Mouse (Mus musculus) heart, embryonic 14.5 days (tissue): Measurements from ENCODE around the gene Myo9a. TPM values are rescaled to one million over a fixed set of nuclear protein-coding genes. Genes with fewer than 3 reads are reported as not detected.

ENCODE experiments used
- ATAC-seq: fragments of 200-750 bp; cut with Nextera tagmentation; 2 replicates; pipeline ENCODE4 v1.8.0; 2017; ENCODE audit warnings: low read depth, moderate TSS enrichment; ENCODE audit not compliant: insufficient number of reproducible peaks, insufficient read depth, low FRiP score
- H3K27ac ChIP-seq, 2 experiments: fragments of 200-500 bp in 1 of 2; fragments of 300-500 bp in 1 of 2; sonication (generic) in 1 of 2; replicated peaks in 1 of 2; 2 replicates each; pipeline ENCODE4 v1.5.1; 2012 to 2014; ENCODE audit warnings: low read depth in 2 of 2, low read length in 2 of 2, control low read depth in 1 of 2, mild to moderate bottlenecking in 1 of 2, mixed read lengths in 1 of 2; ENCODE audit not compliant: control insufficient read depth in 1 of 2, insufficient read depth in 1 of 2
- H3K27me3 ChIP-seq: fragments of 300-500 bp; sonication (generic); 2 replicates; pipeline ENCODE4 v1.6.1; 2014; ENCODE audit warnings: mild to moderate bottlenecking, low read length, control low read depth; ENCODE audit not compliant: control insufficient read depth, insufficient read depth
- H3K36me3 ChIP-seq: fragments of 300-500 bp; sonication (generic); 2 replicates; pipeline ENCODE4 v1.6.1; 2014; ENCODE audit warnings: mild to moderate bottlenecking, control low read depth, low read length, mixed read lengths; ENCODE audit not compliant: control insufficient read depth, insufficient read depth
- H3K4me1 ChIP-seq, 2 experiments: fragments of 200-500 bp in 1 of 2; fragments of 300-500 bp in 1 of 2; sonication (generic) in 1 of 2; 2 replicates each; pipeline ENCODE4 v1.6.1; 2012 to 2014; ENCODE audit warnings: low read length in 2 of 2, control low read depth in 1 of 2, mixed read lengths in 1 of 2; ENCODE audit not compliant: control insufficient read depth in 2 of 2, insufficient read depth in 2 of 2
- H3K4me2 ChIP-seq: fragments of 300-500 bp; sonication (generic); 2 replicates; pipeline ENCODE4 v1.6.1; 2014; ENCODE audit warnings: mild to moderate bottlenecking, low read length
- H3K4me3 ChIP-seq, 2 experiments: fragments of 200-500 bp in 1 of 2; fragments of 300-500 bp in 1 of 2; sonication (generic) in 1 of 2; 2 replicates each; pipeline ENCODE4 v1.5.1; 2012 to 2014; ENCODE audit warnings: low read length in 2 of 2, mild to moderate bottlenecking in 2 of 2, control low read depth in 1 of 2, low read depth in 1 of 2, moderate library complexity in 1 of 2; ENCODE audit not compliant: control insufficient read depth in 1 of 2, insufficient read depth in 1 of 2
- H3K9ac ChIP-seq: fragments of 300-500 bp; sonication (generic); 2 replicates; pipeline ENCODE4 v1.6.1; 2014; ENCODE audit warnings: mild to moderate bottlenecking, low read length
- H3K9me3 ChIP-seq: fragments of 300-500 bp; sonication (generic); 2 replicates; pipeline ENCODE4 v1.6.1; 2016; ENCODE audit warnings: low read length, control low read depth; ENCODE audit not compliant: control insufficient read depth
- WGBS: fragments of 180-500 bp; shearing (Covaris S2); extraction: QIAGEN DNeasy Blood & Tissue Kit; methylation state at CpG from one replicate; pipeline ENCODE4 v1.1.7; 2014; 5-methylcytosine and 5-hydroxymethylcytosine counted together
- polyA plus RNA-seq: library from polyadenylated mRNA; unstranded; fragments of >200 nt; fragmentation: Nextera tagmentation; extraction: Ambion mirVana; gene quantifications from 2 replicates; pipeline ENCODE4 v1.2.1, GENCODE M21; 2014

Gene Myo9a
- polyA plus RNA-seq, 1 experiment from 2014 or later, result 12.4 TPM

- no peak for ATAC-seq
- Histone ChIP-seq H3K36me3 (no peaks in the 10 kb centered on the region), H3K9me3 (no peaks in the 10 kb centered on the region), H3K4me1 (peaks cover 4 to 26% of the 10 kb centered on the region in 2 experiments), H3K27ac (peak overlapping the region; percentile 45 to 64), H3K27me3 (no peaks in the 10 kb centered on the region), H3K9ac (0 out of 2 replicates have a peak overlapping the region, but pooled peaks have one; percentile 8), H3K4me3 (no peak overlapping the region), H3K4me2 (peak overlapping the region; percentile 37)
- 10% methylated on average over 4 of the region's 4 CpGs for WGBS
Observed at GRCm38 (mm10) chr9:59735394-59735793, 15.3 kb upstream of the Myo9a start.

- WGBS, result 87% methylated on average over 2 of the region's 2 CpGs
Observed at GRCm38 (mm10) chr9:59740593-59740992, 10.1 kb upstream of the Myo9a start.

GRCm38 (mm10) chr9:59743903-59744302, 6.8 kb upstream of the Myo9a start:
- no peaks in the 10 kb centered on the region for H3K9me3 ChIP-seq
- ATAC-seq, result no peak
- no peak overlapping the region for H3K27ac ChIP-seq
- H3K4me1 ChIP-seq, result 0 out of 4 replicates have a peak, but pooled peaks cover 0 to 8% of the 10 kb centered on the region in 2 experiments
- H3K27me3 ChIP-seq, result no peaks in the 10 kb centered on the region
- H3K4me3 ChIP-seq, result no peak overlapping the region
- H3K9ac ChIP-seq, result no peak overlapping the region
- WGBS, result 89% methylated on average over 3 of the region's 3 CpGs
- H3K4me2 ChIP-seq, result no peak overlapping the region
- no peaks in the 10 kb centered on the region for H3K36me3 ChIP-seq

More at GRCm38 (mm10) chr9:59740593-59740992, 10.1 kb upstream of the Myo9a start:
- Histone ChIP-seq H3K9ac (no peak overlapping the region), H3K4me3 (no peak overlapping the region), H3K9me3 (no peaks in the 10 kb centered on the region), H3K36me3 (no peaks in the 10 kb centered on the region), H3K27me3 (no peaks in the 10 kb centered on the region), H3K4me1 (peaks cover 2 to 22% of the 10 kb centered on the region in 2 experiments; a peak in 3 of 4 replicates), H3K4me2 (no peak overlapping the region), H3K27ac (no peak overlapping the region)
- ATAC-seq, result no peak

GRCm38 (mm10) chr9:59748387-59748786, 2.3 kb upstream of the Myo9a start:
- Histone ChIP-seq H3K4me3 (no peak overlapping the region), H3K4me2 (no peak overlapping the region)

DNA sequence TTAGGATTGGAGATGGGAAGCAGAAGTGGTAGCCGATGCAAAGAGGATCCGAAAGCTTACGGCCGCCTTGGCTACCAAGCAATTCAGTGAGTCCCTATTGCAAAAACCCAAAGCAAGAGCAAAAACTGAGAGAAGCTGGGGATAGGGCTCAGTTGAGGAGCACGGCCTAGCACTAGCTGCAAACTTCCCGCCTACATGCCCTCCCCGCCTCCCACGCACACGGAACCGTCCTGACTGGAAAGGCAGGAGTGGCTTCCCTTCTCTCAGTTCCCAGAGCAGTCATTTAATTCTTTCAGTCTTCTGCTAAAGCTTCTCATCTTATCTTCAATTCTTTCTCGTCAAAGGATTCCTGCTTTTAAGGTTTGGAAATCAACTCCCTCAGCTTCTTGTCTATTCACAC, 1.7 kb upstream of the Myo9a start:
- H3K4me3 ChIP-seq, result no peak overlapping the region
- no peak overlapping the region for H3K9ac ChIP-seq
- no peaks in the 10 kb centered on the region for H3K9me3 ChIP-seq
- no peak overlapping the region for H3K27ac ChIP-seq
- ATAC-seq, result no peak
- no peak overlapping the region for H3K4me2 ChIP-seq
- WGBS, result 70% methylated on average over 11 of the region's 11 CpGs
- no peaks in the 10 kb centered on the region for H3K27me3 ChIP-seq
- no peaks in the 10 kb centered on the region for H3K36me3 ChIP-seq
- H3K4me1 ChIP-seq, result peaks cover 2 to 17% of the 10 kb centered on the region in 2 experiments; a peak in 3 of 4 replicates

More at GRCm38 (mm10) chr9:59748387-59748786, 2.3 kb upstream of the Myo9a start:
- no peaks in the 10 kb centered on the region for H3K9me3 ChIP-seq
- ATAC-seq, result no peak
- H3K4me1 ChIP-seq, result peaks cover 2 to 17% of the 10 kb centered on the region in 2 experiments; a peak in 3 of 4 replicates
- no peak overlapping the region for H3K27ac ChIP-seq
- WGBS, result 66% methylated on average over 2 of the region's 2 CpGs
- no peak overlapping the region for H3K9ac ChIP-seq
- no peaks in the 10 kb centered on the region for H3K36me3 ChIP-seq
- H3K27me3 ChIP-seq, result no peaks in the 10 kb centered on the region

DNA sequence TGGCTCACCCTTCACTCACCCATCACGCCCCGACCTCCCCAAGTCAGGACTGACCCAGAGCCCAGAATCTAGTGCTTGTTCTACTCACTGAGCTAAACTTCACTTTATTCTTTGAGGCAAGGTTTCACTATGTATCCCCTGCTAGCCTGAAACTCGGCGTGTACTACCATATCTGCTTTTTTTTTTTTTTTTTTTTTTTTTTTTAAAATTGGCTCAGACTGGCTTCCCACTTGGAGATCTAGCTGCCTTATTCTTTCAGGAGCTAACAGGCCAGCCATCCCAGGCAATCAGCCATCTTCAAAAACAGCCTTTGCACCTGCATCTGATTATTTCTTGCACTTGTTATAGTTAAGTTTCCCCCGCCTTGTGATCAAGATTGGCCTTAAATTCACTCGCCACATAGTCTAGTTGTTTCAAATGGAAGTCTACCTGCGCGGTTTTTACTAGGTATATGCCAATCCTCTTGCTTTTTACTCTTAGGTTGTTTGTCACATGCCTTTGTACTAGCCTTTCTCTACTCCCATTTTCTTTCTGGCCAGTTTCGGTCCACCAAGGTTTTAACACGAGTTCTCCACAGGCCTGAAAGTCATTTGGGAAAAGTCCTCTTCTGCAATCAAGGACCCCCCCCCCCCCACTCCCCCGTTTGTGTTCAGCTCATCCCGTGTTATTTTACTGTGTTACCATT, 973 bp upstream of the Myo9a start:
- Histone ChIP-seq H3K4me3 (peak overlapping the region; percentile 87 to 99), H3K9ac (peak overlapping the region; percentile 70), H3K4me1 (peaks cover 2 to 17% of the 10 kb centered on the region in 2 experiments; a peak in 3 of 4 replicates), H3K4me2 (peak overlapping the region; percentile 73), H3K9me3 (no peaks in the 10 kb centered on the region), H3K27me3 (no peaks in the 10 kb centered on the region), H3K27ac (peak overlapping the region in 1 of 2 experiments; percentile 80; a peak in 1 of 4 replicates), H3K36me3 (no peaks in the 10 kb centered on the region)
- no peak for ATAC-seq
- WGBS, result 30% methylated on average over 12 of the region's 12 CpGs

DNA sequence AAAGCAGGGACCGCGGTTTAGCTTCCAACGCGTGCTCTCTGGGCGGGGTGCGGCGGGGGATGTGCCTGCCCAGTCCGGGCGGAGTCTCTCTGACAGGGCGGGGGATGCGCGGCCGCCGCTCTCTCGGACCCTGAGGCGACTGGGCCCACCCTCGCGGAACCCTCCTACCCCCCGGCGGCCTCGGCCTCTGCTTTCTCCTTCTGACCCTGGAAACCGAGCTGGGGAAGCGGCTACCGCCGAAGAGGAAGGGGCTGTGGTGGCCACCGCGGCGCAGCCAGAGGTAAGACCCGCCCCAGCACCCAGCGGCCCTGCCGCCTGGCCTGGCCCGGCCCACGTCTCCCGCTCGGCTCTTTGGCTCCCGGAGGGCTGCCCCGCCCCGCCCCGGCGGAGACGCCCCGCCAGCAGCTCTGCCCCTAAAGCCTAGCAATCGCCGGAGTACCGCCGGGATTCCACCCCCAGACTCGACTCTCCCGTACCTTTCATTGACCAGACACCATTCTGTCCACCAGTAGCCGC, 428 bp downstream of the Myo9a start:
- peak overlapping the region; percentile 92 for H3K4me2 ChIP-seq
- WGBS, result under 1% methylated on average over 42 of the region's 49 CpGs
- peak overlapping the region; percentile 93 to 95 for H3K27ac ChIP-seq
- H3K9ac ChIP-seq, result peak overlapping the region; percentile 85
- H3K9me3 ChIP-seq, result no peaks in the 10 kb centered on the region
- ATAC-seq, result peak; percentile 94
- peak overlapping the region; percentile 87 to 93 for H3K4me3 ChIP-seq
- H3K27me3 ChIP-seq, result no peaks in the 10 kb centered on the region
- H3K4me1 ChIP-seq, result peaks cover 2 to 17% of the 10 kb centered on the region in 2 experiments; a peak in 3 of 4 replicates
- H3K36me3 ChIP-seq, result no peaks in the 10 kb centered on the region
